Comparison of ENCODE assay signal across 8 mouse cellular contexts in genomic region chr7:132808841-132809682, GRCm38 (mm10). TPM values are rescaled to one million over a fixed set of nuclear protein-coding genes. Genes with fewer than 3 reads are reported as not detected.
DNase-seq lines count a peak whose midpoint lies in the region; ATAC-seq lines count a peak whose summit lies in the region.

No protein-coding gene starts in this region.

- peak overlapping the region; percentile 44; the same call in 1 of the 2 replicates for H3K9ac ChIP-seq in hindbrain, embryonic 12.5 days
- H3K9ac ChIP-seq in liver, embryonic 13.5 days, result peak overlapping the region; percentile 58
- 0 out of 2 replicates have a peak overlapping the region, but pooled peaks have one; percentile 7 for H3K9ac ChIP-seq in stomach, embryonic 14.5 days (replicated peaks; ENCODE audit: low read depth, low read length)

- H3K27me3 ChIP-seq in hindbrain, embryonic 12.5 days, result no peaks in the 10 kb centered on the region
- H3K27me3 ChIP-seq in liver, embryonic 13.5 days, result peaks cover 11% of the 10 kb centered on the region
- no peaks in the 10 kb centered on the region for H3K27me3 ChIP-seq in stomach, embryonic 14.5 days (ENCODE audit: control insufficient read depth, insufficient read depth, low read length)

- H3K36me3 ChIP-seq in hindbrain, embryonic 12.5 days, result no peaks in the 10 kb centered on the region
- no peaks in the 10 kb centered on the region for H3K36me3 ChIP-seq in liver, embryonic 13.5 days
- H3K36me3 ChIP-seq in stomach, embryonic 14.5 days (ENCODE audit: control insufficient read depth, insufficient read depth, low read length), result no peaks in the 10 kb centered on the region

- H3K4me2 ChIP-seq in hindbrain, embryonic 12.5 days (replicated peaks), result peak overlapping the region; percentile 76
- peak overlapping the region; percentile 51 for H3K4me2 ChIP-seq in liver, embryonic 13.5 days
- peak overlapping the region; percentile 22 for H3K4me2 ChIP-seq in stomach, embryonic 14.5 days (replicated peaks; ENCODE audit: low read depth, low read length)

- H3K4me3 ChIP-seq in hindbrain, embryonic 12.5 days, result 0 out of 2 replicates have a peak overlapping the region, but pooled peaks have one; percentile 3
- H3K4me3 ChIP-seq in liver, embryonic 13.5 days (replicated peaks), result no peak overlapping the region
- H3K4me3 ChIP-seq in stomach, embryonic 14.5 days (ENCODE audit: low read depth, low read length), result no peak overlapping the region

- DNase-seq in cerebellum, adult 11-12 months, result peak; percentile 71
- DNase-seq in cerebellum, postnatal 4 days (ENCODE audit: low spot score in 2 of 2), result no peak
- DNase-seq in ES-CJ7 (ENCODE audit: low read depth, low spot score), result peak; percentile 95
- peak; percentile 74 for DNase-seq in embryo, embryonic 9.5 days (ENCODE audit: extremely low spot score)
- DNase-seq in liver, embryonic 13.5 days, result no peak
- no peak for DNase-seq in urinary bladder, adult 2 months (ENCODE audit: low spot score)

- H3K9me3 ChIP-seq in hindbrain, embryonic 12.5 days (replicated peaks), result no peaks in the 10 kb centered on the region
- H3K9me3 ChIP-seq in liver, embryonic 13.5 days (replicated peaks), result no peaks in the 10 kb centered on the region
- no peaks in the 10 kb centered on the region for H3K9me3 ChIP-seq in stomach, embryonic 14.5 days (ENCODE audit: control insufficient read depth, low read depth, low read length)

- peak overlapping the region; percentile 83 for H3K27ac ChIP-seq in hindbrain, embryonic 12.5 days
- peak overlapping the region; percentile 81 for H3K27ac ChIP-seq in liver, embryonic 13.5 days
- peak overlapping the region; percentile 87 for H3K27ac ChIP-seq in stomach, embryonic 14.5 days (ENCODE audit: low read length)

- peak; percentile 42 for ATAC-seq in hindbrain, embryonic 12.5 days (ENCODE audit: low FRiP score)
- ATAC-seq in liver, embryonic 13.5 days (ENCODE audit: low read depth), result no peak
- ATAC-seq in stomach, embryonic 14.5 days (ENCODE audit: insufficient number of reproducible peaks, insufficient read depth, low FRiP score, low read depth), result peak; percentile 33; the same call in 1 of the 2 replicates

- H3K4me1 ChIP-seq in hindbrain, embryonic 12.5 days, result peaks cover 77% of the 10 kb centered on the region
- peaks cover 97% of the 10 kb centered on the region for H3K4me1 ChIP-seq in liver, embryonic 13.5 days (replicated peaks)
- H3K4me1 ChIP-seq in stomach, embryonic 14.5 days (ENCODE audit: control insufficient read depth, insufficient read depth, low read length), result peaks cover 67% of the 10 kb centered on the region

- 1% methylated on average over 20 of the region's 20 CpGs for WGBS in hindbrain, embryonic 12.5 days
- 15% methylated on average over 20 of the region's 20 CpGs for WGBS in liver, embryonic 13.5 days (ENCODE audit: insufficient replicate concordance)
- WGBS in stomach, embryonic 14.5 days, result 7% methylated on average over 20 of the region's 20 CpGs

RNA-seq across cellular contexts. Expression of gene Fam53b, which starts 4.6 kb away (rescaled TPM):
- 22.7 and 25.3 TPM in 2 replicates for polyA plus RNA-seq in hindbrain, embryonic 12.5 days (2016; fragmentation: Nextera tagmentation; extraction: Ambion mirVana)
- polyA plus RNA-seq in liver, embryonic 13.5 days (2015; fragmentation: Nextera tagmentation; extraction: Ambion mirVana), result 19.1 and 21.4 TPM in 2 replicates
- 16.4 and 17.2 TPM in 2 replicates for polyA plus RNA-seq in stomach, embryonic 14.5 days (2014; fragmentation: Nextera tagmentation; extraction: Ambion mirVana)
- 11.2 and 15.8 TPM in 2 replicates for polyA plus RNA-seq in urinary bladder, adult 2 months (2012; rRNA removed)

RNA-seq across cellular contexts. Expression of gene Eef1akmt2, which starts 43.4 kb away (rescaled TPM):
- 75.0 and 87.3 TPM in 2 replicates for polyA plus RNA-seq in hindbrain, embryonic 12.5 days (2016; fragmentation: Nextera tagmentation; extraction: Ambion mirVana)
- 24.1 and 30.1 TPM in 2 replicates for polyA plus RNA-seq in liver, embryonic 13.5 days (2015; fragmentation: Nextera tagmentation; extraction: Ambion mirVana)
- polyA plus RNA-seq in stomach, embryonic 14.5 days (2014; fragmentation: Nextera tagmentation; extraction: Ambion mirVana), result 74.1 and 76.7 TPM in 2 replicates
- polyA plus RNA-seq in urinary bladder, adult 2 months (2012; rRNA removed), result 33.7 and 34.9 TPM in 2 replicates

RNA-seq across cellular contexts. Expression of gene Abraxas2, which starts 50.0 kb away (rescaled TPM):
- polyA plus RNA-seq in hindbrain, embryonic 12.5 days (2016; fragmentation: Nextera tagmentation; extraction: Ambion mirVana), result 35.8 and 36.2 TPM in 2 replicates
- polyA plus RNA-seq in liver, embryonic 13.5 days (2015; fragmentation: Nextera tagmentation; extraction: Ambion mirVana), result 17.0 and 18.4 TPM in 2 replicates
- polyA plus RNA-seq in stomach, embryonic 14.5 days (2014; fragmentation: Nextera tagmentation; extraction: Ambion mirVana), result 38.0 and 41.4 TPM in 2 replicates
- 24.0 and 24.7 TPM in 2 replicates for polyA plus RNA-seq in urinary bladder, adult 2 months (2012; rRNA removed)

Comparison
In these comparisons a context has a peak if more than half of its experiments do, and no peak if none do; other contexts are left out.
1. DNase-seq: peak in cerebellum, adult 11-12 months (single experiment), ES-CJ7 (single experiment) and embryo, embryonic 9.5 days (single experiment); none in cerebellum, postnatal 4 days (0 of 2), liver, embryonic 13.5 days (single experiment) and urinary bladder, adult 2 months (single experiment).
2. H3K4me2 ChIP-seq: peak in every context shown above with its lines; median percentile 76 in hindbrain, embryonic 12.5 days; 51 in liver, embryonic 13.5 days; 22 in stomach, embryonic 14.5 days.
3. H3K9ac ChIP-seq: peak in every context shown above with its lines; median percentile 58 in liver, embryonic 13.5 days; 44 in hindbrain, embryonic 12.5 days; 7 in stomach, embryonic 14.5 days.
4. Peak in every context shown above with its lines, with median percentiles within 50 percentile points of each other: H3K27ac ChIP-seq.